Mouse (Mus musculus) MEL (cell line): Measurements from ENCODE around the gene Lypd6b. TPM values are rescaled to one million over a fixed set of nuclear protein-coding genes. Genes with fewer than 3 reads are reported as not detected.

Experiments used
- DNase-seq: peaks from one replicate; pipeline ENCODE4 v3.0.0; 2011; ENCODE audit warnings: low read depth, low spot score
- H3K27ac ChIP-seq: 2 replicates; pipeline ENCODE4 v1.5.1; 2012; ENCODE audit warnings: low read depth, mild to moderate bottlenecking, control low read depth, low read length, moderate library complexity; ENCODE audit not compliant: control insufficient read depth
- H3K27me3 ChIP-seq, 2 experiments: fragments of 150-350 bp in 1 of 2; sonication (generic) in 1 of 2; 2 replicates each; pipeline ENCODE4 v1.6.1; 2012; ENCODE audit warnings: low read length in 2 of 2, mild to moderate bottlenecking in 2 of 2, improper control_type of control experiment in 1 of 2, moderate library complexity in 1 of 2; ENCODE audit not compliant: insufficient read depth in 2 of 2, control insufficient read depth in 1 of 2
- H3K36me3 ChIP-seq, 2 experiments: 2 replicates each; pipeline ENCODE4 v1.6.1; 2012 to 2014; ENCODE audit warnings: low read length in 2 of 2, improper control_type of control experiment in 1 of 2, inconsistent platforms in 1 of 2, mild to moderate bottlenecking in 1 of 2; ENCODE audit not compliant: insufficient read depth in 2 of 2, control insufficient read depth in 1 of 2
- H3K4me1 ChIP-seq, 2 experiments: fragments of 150-350 bp in 1 of 2; sonication (generic) in 1 of 2; 2 replicates each; pipeline ENCODE4 v1.6.1; 2012; ENCODE audit warnings: low read length in 2 of 2, improper control_type of control experiment in 1 of 2, mild to moderate bottlenecking in 1 of 2; ENCODE audit not compliant: insufficient read depth in 2 of 2, control insufficient read depth in 1 of 2
- H3K4me3 ChIP-seq, 2 experiments: fragments of 150-350 bp in 1 of 2; sonication (generic) in 1 of 2; 2 replicates each; pipeline ENCODE4 v1.5.1; 2012; ENCODE audit warnings: low read depth in 2 of 2, low read length in 2 of 2, mild to moderate bottlenecking in 2 of 2, moderate library complexity in 2 of 2, control low read depth in 1 of 2, improper control_type of control experiment in 1 of 2; ENCODE audit not compliant: control insufficient read depth in 1 of 2, insufficient read depth in 1 of 2
- H3K79me2 ChIP-seq: 2 replicates; pipeline ENCODE4 v1.6.1; 2012; ENCODE audit warnings: mild to moderate bottlenecking, low read length, moderate library complexity; ENCODE audit not compliant: control insufficient read depth, poor library complexity, insufficient read depth
- H3K9ac ChIP-seq: 2 replicates; pipeline ENCODE4 v1.6.1; 2012; ENCODE audit warnings: low read depth, mild to moderate bottlenecking, control low read depth, low read length, moderate library complexity; ENCODE audit not compliant: control insufficient read depth, poor library complexity, severe bottlenecking
- H3K9me3 ChIP-seq: fragments of 150-350 bp; sonication (generic); replicated peaks from 2 replicates; pipeline ENCODE4 v1.6.1; 2012; ENCODE audit warnings: mild to moderate bottlenecking, low read length, improper control_type of control experiment, moderate library complexity; ENCODE audit not compliant: insufficient read depth
- BHLHE40 ChIP-seq: IDR thresholded peaks from 2 replicates; pipeline ENCODE4 v1.6.1; 2012; ENCODE audit warnings: low read depth, mild to moderate bottlenecking, inconsistent platforms, low read length, improper control_type of control experiment, borderline replicate concordance
- CHD1 ChIP-seq: IDR thresholded peaks from 2 replicates; pipeline ENCODE4 v1.6.1; 2012; ENCODE audit warnings: low read depth, mild to moderate bottlenecking, inconsistent platforms, low read length, improper control_type of control experiment
- CHD2 ChIP-seq: IDR thresholded peaks from 2 replicates; pipeline ENCODE4 v1.6.1; 2011; ENCODE audit warnings: low read length, improper control_type of control experiment
- CTCF ChIP-seq, 3 experiments: IDR thresholded peaks in 2 of 3; conservative IDR thresholded peaks in 1 of 3; 2 replicates each; pipeline ENCODE4 v1.5.1; 2011 to 2012; ENCODE audit warnings: low read length in 3 of 3, low read depth in 2 of 3, mild to moderate bottlenecking in 2 of 3, improper control_type of control experiment in 1 of 3, inconsistent platforms in 1 of 3, mixed read lengths in 1 of 3, moderate library complexity in 1 of 3; ENCODE audit not compliant: control insufficient read depth in 1 of 3, insufficient read depth in 1 of 3, poor library complexity in 1 of 3, severe bottlenecking in 1 of 3
- ELF1 ChIP-seq: IDR thresholded peaks from 2 replicates; pipeline ENCODE4 v1.6.1; 2014; ENCODE audit warnings: low read depth, mild to moderate bottlenecking, inconsistent platforms, low read length, improper control_type of control experiment, moderate library complexity
- GATA1 ChIP-seq: IDR thresholded peaks from 2 replicates; pipeline ENCODE4 v1.6.1; 2011; ENCODE audit warnings: low read depth, low read length, improper control_type of control experiment
- HCFC1 ChIP-seq: IDR thresholded peaks from 2 replicates; pipeline ENCODE4 v1.6.1; 2012; ENCODE audit warnings: low read depth, mild to moderate bottlenecking, inconsistent platforms, low read length, improper control_type of control experiment, moderate library complexity
- JUND ChIP-seq: IDR thresholded peaks from 2 replicates; pipeline ENCODE4 v1.6.1; 2011; ENCODE audit warnings: low read depth, mild to moderate bottlenecking, improper control_type of control experiment, low read length
- MAFK ChIP-seq: IDR thresholded peaks from 2 replicates; pipeline ENCODE4 v1.6.1; 2011; ENCODE audit warnings: low read depth, mild to moderate bottlenecking, low read length, improper control_type of control experiment, borderline replicate concordance
- MXI1 ChIP-seq: IDR thresholded peaks from 2 replicates; pipeline ENCODE4 v1.6.1; 2011; ENCODE audit warnings: mild to moderate bottlenecking, low read depth, low read length, improper control_type of control experiment
- MYB ChIP-seq: IDR thresholded peaks from 2 replicates; pipeline ENCODE4 v1.6.1; 2011; ENCODE audit warnings: mild to moderate bottlenecking, low read depth, low read length, improper control_type of control experiment
- MYC ChIP-seq: IDR thresholded peaks from 2 replicates; pipeline ENCODE4 v1.6.1; 2011; ENCODE audit warnings: low read depth, mild to moderate bottlenecking, low read length, improper control_type of control experiment, moderate library complexity
- NELFE ChIP-seq: IDR thresholded peaks from 2 replicates; pipeline ENCODE4 v1.6.1; 2011; ENCODE audit warnings: low read depth, low read length, improper control_type of control experiment
- NRF1 ChIP-seq: IDR thresholded peaks from 2 replicates; pipeline ENCODE4 v1.6.1; 2014; ENCODE audit warnings: low read depth, mild to moderate bottlenecking, inconsistent platforms, low read length, improper control_type of control experiment, moderate library complexity; ENCODE audit not compliant: poor library complexity, insufficient read depth, severe bottlenecking
- POLR2A ChIP-seq, 2 experiments: IDR thresholded peaks; 2 replicates each; pipeline ENCODE4 v1.6.1; 2011 to 2012; ENCODE audit warnings: low read length in 2 of 2, mild to moderate bottlenecking in 2 of 2, control low read depth in 1 of 2, improper control_type of control experiment in 1 of 2, low read depth in 1 of 2, moderate library complexity in 1 of 2; ENCODE audit not compliant: control insufficient read depth in 1 of 2, insufficient read depth in 1 of 2, poor library complexity in 1 of 2
- POLR2AphosphoS2 ChIP-seq: IDR thresholded peaks from 2 replicates; pipeline ENCODE4 v1.6.1; 2011; ENCODE audit warnings: low read length, improper control_type of control experiment
- POLR2AphosphoS5 ChIP-seq: IDR thresholded peaks from 2 replicates; pipeline ENCODE4 v1.6.1; 2012; ENCODE audit warnings: low read depth, borderline replicate concordance, mild to moderate bottlenecking, inconsistent platforms, low read length, moderate library complexity, mixed read lengths
- RCOR1 ChIP-seq: IDR thresholded peaks from 2 replicates; pipeline ENCODE4 v1.6.1; 2012; ENCODE audit warnings: low read depth, mild to moderate bottlenecking, inconsistent platforms, low read length, improper control_type of control experiment
- SIN3A ChIP-seq: IDR thresholded peaks from 2 replicates; pipeline ENCODE4 v1.6.1; 2012; ENCODE audit warnings: low read length, improper control_type of control experiment, inconsistent platforms
- SMC3 ChIP-seq: IDR thresholded peaks from 2 replicates; pipeline ENCODE4 v1.6.1; 2011; ENCODE audit warnings: low read depth, low read length, improper control_type of control experiment
- TAL1 ChIP-seq: IDR thresholded peaks from 2 replicates; pipeline ENCODE4 v1.6.1; 2012; ENCODE audit warnings: mild to moderate bottlenecking, inconsistent platforms, low read length, moderate library complexity, mixed read lengths
- TCF12 ChIP-seq: IDR thresholded peaks from 2 replicates; pipeline ENCODE4 v1.6.1; 2014; ENCODE audit warnings: low read depth, mild to moderate bottlenecking, inconsistent platforms, low read length, improper control_type of control experiment, moderate library complexity
- UBTF ChIP-seq: IDR thresholded peaks from 2 replicates; pipeline ENCODE4 v1.6.1; 2012; ENCODE audit warnings: low read depth, mild to moderate bottlenecking, inconsistent platforms, low read length, improper control_type of control experiment, moderate library complexity, borderline replicate concordance; ENCODE audit not compliant: insufficient read depth
- polyA plus RNA-seq, 2 experiments: library from polyadenylated mRNA; stranded (reverse) in 1 of 2; unstranded in 1 of 2; fragments of >175 nt in 1 of 2; fragments of >200 nt in 1 of 2; gene quantifications; 2 replicates each; pipeline versions ENCODE4 v1.2.1 to v1.2.4; 2012; ENCODE audit warnings: low replicate concordance in 2 of 2, low read depth in 1 of 2; ENCODE audit not compliant: insufficient read length in 2 of 2, insufficient read depth in 1 of 2, missing spikeins in 1 of 2
- total RNA-seq: library from RNA; depleted of rRNA; stranded (reverse); fragments of 300-350 nt; gene quantifications from 2 replicates; pipeline ENCODE4 v1.2.3, GENCODE M21; 2012

Gene Lypd6b
- total and polyA plus RNA-seq, 3 experiments = not detected

- H3K36me3 ChIP-seq = peaks cover 0 to 15% of the 10 kb centered on the region in 2 experiments; a peak in 2 of 4 replicates
- H3K4me1 ChIP-seq = peaks cover 7 to 19% of the 10 kb centered on the region in 2 experiments
Measured at GRCm38 (mm10) chr2:49770440-49770839, 17.0 kb upstream of the Lypd6b start.

GRCm38 (mm10) chr2:49771172-49771571 is 16.3 kb upstream of the Lypd6b start:
- Histone ChIP-seq H3K9ac (no peak overlapping the region), H3K4me3 (no peak overlapping the region)
- TF ChIP-seq NELFE (no peak), UBTF (no peak), ELF1 (no peak), CTCF (IDR thresholded peaks at IDR 0.05 in 2 of 3, conservative IDR thresholded peaks at IDR 0.05 in 1 of 3; ENCODE audit: control insufficient read depth in 1 of 3, insufficient read depth in 1 of 3, low read depth in 2 of 3, low read length in 3 of 3, poor library complexity in 1 of 3, severe bottlenecking in 1 of 3) (no peak), SMC3 (no peak)
- TF ChIP-seq, all 39 proteins: peak for 0
- peaks cover 7 to 19% of the 10 kb centered on the region in 2 experiments for H3K4me1 ChIP-seq
- no peaks in the 10 kb centered on the region for H3K27me3 ChIP-seq
- H3K36me3 ChIP-seq = peaks cover 0 to 17% of the 10 kb centered on the region in 2 experiments; a peak in 2 of 4 replicates
- DNase-seq = no peak
- no peaks in the 10 kb centered on the region for H3K79me2 ChIP-seq
- no peaks in the 10 kb centered on the region for H3K9me3 ChIP-seq
- no peak overlapping the region for H3K27ac ChIP-seq

More at GRCm38 (mm10) chr2:49770440-49770839, 17.0 kb upstream of the Lypd6b start:
- no peaks in the 10 kb centered on the region for H3K9me3 ChIP-seq
- H3K4me3 ChIP-seq = no peak overlapping the region
- TF ChIP-seq TCF12 = no peak
- TF ChIP-seq MYC = no peak
- TF ChIP-seq CHD2 = no peak
- TF ChIP-seq POLR2A (IDR thresholded peaks at IDR 0.05; ENCODE audit: control insufficient read depth in 1 of 2, insufficient read depth in 1 of 2, low read depth in 1 of 2, low read length in 2 of 2, poor library complexity in 1 of 2) = no peak
- no peak for TF ChIP-seq BHLHE40
- TF ChIP-seq TAL1 = no peak
- no peak for TF ChIP-seq CTCF (IDR thresholded peaks at IDR 0.05 in 2 of 3, conservative IDR thresholded peaks at IDR 0.05 in 1 of 3; ENCODE audit: control insufficient read depth in 1 of 3, insufficient read depth in 1 of 3, low read depth in 2 of 3, low read length in 3 of 3, poor library complexity in 1 of 3, severe bottlenecking in 1 of 3)
- H3K9ac ChIP-seq = no peak overlapping the region
- no peaks in the 10 kb centered on the region for H3K79me2 ChIP-seq
- no peak for DNase-seq
- no peaks in the 10 kb centered on the region for H3K27me3 ChIP-seq
- no peak overlapping the region for H3K27ac ChIP-seq

GRCm38 (mm10) chr2:49773194-49773931 is 14.1 kb upstream of the Lypd6b start:
- Histone ChIP-seq H3K4me1 (peaks cover 7 to 19% of the 10 kb centered on the region in 2 experiments), H3K36me3 (peaks cover 0 to 17% of the 10 kb centered on the region in 2 experiments; a peak in 2 of 4 replicates), H3K27me3 (no peaks in the 10 kb centered on the region), H3K27ac (peak overlapping the region; percentile 61), H3K79me2 (no peaks in the 10 kb centered on the region), H3K9ac (peak overlapping the region; percentile 10; the same call in 1 of the 2 replicates), H3K4me3 (peak overlapping the region in 1 of 2 experiments; percentile 51; a peak in 2 of 4 replicates), H3K9me3 (no peaks in the 10 kb centered on the region)
- peak; percentile 75 for DNase-seq
- TF ChIP-seq MXI1 = no peak
- peak; percentile 18; the same call in 1 of the 2 replicates for TF ChIP-seq SIN3A
- TF ChIP-seq MYB = peak; percentile 56; the same call in 1 of the 2 replicates
- TF ChIP-seq POLR2AphosphoS5 = no peak
- TF ChIP-seq TAL1 = peak; percentile 71
- no peak for TF ChIP-seq POLR2AphosphoS2
- TF ChIP-seq HCFC1 = no peak
- no peak for TF ChIP-seq CHD2
- peak; percentile 72 for TF ChIP-seq GATA1
- TF ChIP-seq BHLHE40 = no peak
- no peak for TF ChIP-seq CTCF (IDR thresholded peaks at IDR 0.05 in 2 of 3, conservative IDR thresholded peaks at IDR 0.05 in 1 of 3; ENCODE audit: control insufficient read depth in 1 of 3, insufficient read depth in 1 of 3, low read depth in 2 of 3, low read length in 3 of 3, poor library complexity in 1 of 3, severe bottlenecking in 1 of 3)
- TF ChIP-seq JUND = no peak
- no peak for TF ChIP-seq ELF1
- TF ChIP-seq NRF1 = no peak
- no peak for TF ChIP-seq MAFK
- peak; percentile 2; the same call in 1 of the 2 replicates for TF ChIP-seq RCOR1
- no peak for TF ChIP-seq CHD1
